Mouse (Mus musculus) right cerebral cortex, postnatal 25 days (tissue): ENCODE results near the gene Slc4a4.
"Not testable (repeated sequence)": the region's sequence is repeated elsewhere in the genome, so short reads cannot be mapped to it uniquely, and the experiment has no call there.

Experiments used
- DNase-seq: peaks from one replicate; pipeline ENCODE4 v3.0.0; 2022

Slc4a4 gene

GRCm38 (mm10) chr5:88964685-88965290 is 78.2 kb downstream of the Slc4a4 start:
- DNase-seq: no peak

DNA sequence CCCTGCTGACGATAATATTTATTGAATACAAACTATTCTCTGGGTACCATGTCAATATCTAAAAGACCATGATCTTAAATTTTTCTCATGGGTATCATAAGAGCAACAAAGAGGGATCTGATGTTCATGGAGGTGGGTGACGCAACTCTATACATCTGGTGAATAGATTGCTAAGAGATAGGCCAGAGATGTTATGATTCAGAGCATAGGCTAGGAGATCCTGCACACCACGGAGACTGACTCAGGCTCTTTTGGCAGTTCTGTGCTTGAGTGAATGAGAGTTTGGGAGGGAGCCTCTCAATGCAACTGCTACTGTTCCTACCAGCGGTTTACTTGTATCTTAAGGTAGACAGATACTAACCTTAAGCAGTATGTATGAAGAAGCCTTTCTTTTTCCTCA is 79.9 kb downstream of the Slc4a4 start:
- DNase-seq: no peak

DNA sequence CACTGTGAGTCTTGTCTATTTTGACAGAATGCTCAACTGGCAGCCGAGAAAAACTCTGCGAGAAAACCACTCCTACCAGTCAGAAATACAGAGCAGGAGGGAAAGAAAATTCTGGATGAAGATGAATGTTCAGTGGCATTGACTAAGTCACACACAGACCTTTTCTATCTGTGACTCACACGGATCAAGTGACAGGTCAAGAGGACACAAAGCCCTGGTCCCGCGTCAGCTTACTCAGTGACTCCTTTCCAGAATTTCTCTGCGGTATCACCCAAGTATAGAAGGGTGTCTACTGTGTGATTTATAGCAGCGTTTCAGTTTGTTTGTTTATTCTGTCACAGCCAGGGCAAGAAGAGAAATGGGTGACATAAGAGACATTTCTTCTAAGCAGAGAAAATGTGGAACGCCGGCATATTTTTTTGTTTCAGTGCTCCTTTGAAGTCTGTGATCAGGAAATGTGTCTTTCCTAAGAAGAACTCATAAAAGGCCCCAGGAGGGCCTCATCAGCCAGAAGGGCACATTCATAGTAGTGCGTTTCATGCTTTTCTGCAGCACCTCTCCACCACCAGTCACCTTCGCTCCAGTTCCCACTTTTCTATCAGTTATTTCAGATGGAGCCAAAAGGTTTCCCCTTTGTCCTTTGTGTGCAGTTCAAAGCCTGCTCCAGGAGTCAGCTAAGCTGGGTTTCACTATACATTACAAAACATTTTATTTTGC is 82.5 kb downstream of the Slc4a4 start:
- DNase-seq: no peak

- DNase-seq: no peak
Measured at GRCm38 (mm10) chr5:88971554-88971953, 84.9 kb downstream of the Slc4a4 start.

- no peak for DNase-seq
Measured at GRCm38 (mm10) chr5:88972277-88972676, 85.7 kb downstream of the Slc4a4 start.

DNA sequence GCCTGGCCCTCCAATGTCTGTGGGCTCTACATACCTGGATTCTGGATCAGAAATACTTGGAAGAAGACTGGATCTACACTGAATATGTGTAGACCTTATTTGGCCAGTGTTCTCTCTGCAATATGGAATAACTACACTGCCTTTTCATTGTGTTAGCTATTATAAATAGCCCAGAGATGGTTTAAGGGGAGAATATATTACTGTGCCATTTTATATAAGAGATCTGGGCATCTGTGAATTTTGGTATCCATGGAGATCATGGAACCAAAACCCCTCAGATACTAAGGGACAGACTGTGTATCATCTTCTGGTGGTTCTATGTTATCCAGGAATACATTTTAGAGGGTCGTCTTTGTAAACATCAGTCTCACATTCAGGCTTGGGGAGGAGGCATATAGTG is 86.5 kb downstream of the Slc4a4 start:
- DNase-seq: no peak

DNA sequence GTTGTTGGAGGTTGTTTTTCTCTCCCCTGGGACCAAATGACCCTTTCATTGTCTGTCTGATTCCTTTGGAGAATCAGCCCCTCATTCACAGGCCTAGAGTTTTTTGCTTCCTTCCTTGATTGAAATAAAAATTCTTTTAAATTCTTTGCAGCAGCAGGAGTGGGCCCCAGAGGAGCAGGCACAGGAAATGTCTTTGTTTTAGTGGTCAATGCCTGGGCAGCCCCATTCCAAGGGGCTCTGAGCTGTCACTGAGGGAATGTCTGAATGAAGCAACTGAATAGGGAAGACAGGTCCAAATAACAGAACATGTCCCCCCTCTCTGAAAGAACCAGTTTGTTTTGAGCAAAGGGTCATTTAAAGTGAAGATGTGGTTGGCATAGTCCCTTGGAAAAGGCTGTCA is 89.1 kb downstream of the Slc4a4 start:
- DNase-seq: no peak

- DNase-seq: no peak
Measured at GRCm38 (mm10) chr5:88976428-88976827, 89.8 kb downstream of the Slc4a4 start.

- no peak for DNase-seq
Measured at GRCm38 (mm10) chr5:88980740-88981139, 94.1 kb downstream of the Slc4a4 start.

- DNase-seq: no peak
Measured at GRCm38 (mm10) chr5:88981243-88982014, 94.8 kb downstream of the Slc4a4 start.

DNA sequence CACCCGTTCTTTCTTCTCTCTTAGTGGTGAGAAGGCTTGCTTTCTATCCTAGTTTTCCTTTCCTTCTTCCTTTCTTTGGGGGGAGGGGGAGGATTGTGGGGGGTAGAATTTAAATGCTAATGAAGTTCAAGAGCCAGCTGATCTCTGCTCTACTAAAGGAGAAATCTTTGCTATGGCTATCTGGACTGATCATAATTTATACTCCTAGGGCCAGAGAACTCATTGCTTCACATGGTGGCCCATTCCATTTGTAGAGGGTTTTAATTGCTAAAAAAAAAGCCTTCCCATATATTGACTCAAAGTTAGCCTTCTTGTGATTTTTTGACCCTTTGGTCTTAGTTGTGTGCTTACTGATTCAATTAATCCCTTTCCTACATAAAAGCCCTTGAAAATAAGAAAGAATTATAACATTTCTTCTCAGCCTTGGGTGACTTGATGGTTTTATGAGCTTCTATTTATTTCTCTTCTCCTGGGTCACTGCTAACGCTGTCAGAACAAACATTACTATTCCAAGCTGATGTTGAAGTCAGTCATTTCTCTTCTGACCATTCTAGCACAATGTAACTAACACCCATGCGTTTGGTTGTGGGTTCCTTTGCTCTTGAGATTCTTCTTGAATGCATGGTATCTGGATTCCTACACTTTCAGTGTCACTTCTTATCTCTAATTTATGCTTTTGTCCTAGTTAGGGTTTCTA is 95.6 kb downstream of the Slc4a4 start:
- DNase-seq: no peak

- no peak for DNase-seq
Measured at GRCm38 (mm10) chr5:88983170-88983569, 96.6 kb downstream of the Slc4a4 start.

DNA sequence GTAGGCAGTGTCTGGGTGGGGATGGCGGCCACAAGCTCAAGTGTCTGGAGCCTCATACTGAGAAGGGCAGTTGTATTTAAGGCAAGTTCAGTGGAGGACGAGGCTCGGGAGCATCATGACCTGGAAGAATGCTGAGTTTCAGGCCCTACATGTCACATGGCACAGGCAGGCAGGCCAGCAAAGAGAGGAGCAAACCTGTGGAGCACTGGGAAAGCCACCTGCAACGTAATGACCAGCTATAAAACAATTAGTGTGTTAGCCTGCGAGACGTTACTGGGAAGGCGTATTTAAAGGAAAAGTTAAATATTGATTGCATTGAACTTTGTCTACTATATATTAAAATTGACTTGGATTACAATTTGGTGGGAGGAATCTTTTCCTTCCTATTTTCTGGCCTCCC is 97.0 kb downstream of the Slc4a4 start:
- no peak for DNase-seq

DNA sequence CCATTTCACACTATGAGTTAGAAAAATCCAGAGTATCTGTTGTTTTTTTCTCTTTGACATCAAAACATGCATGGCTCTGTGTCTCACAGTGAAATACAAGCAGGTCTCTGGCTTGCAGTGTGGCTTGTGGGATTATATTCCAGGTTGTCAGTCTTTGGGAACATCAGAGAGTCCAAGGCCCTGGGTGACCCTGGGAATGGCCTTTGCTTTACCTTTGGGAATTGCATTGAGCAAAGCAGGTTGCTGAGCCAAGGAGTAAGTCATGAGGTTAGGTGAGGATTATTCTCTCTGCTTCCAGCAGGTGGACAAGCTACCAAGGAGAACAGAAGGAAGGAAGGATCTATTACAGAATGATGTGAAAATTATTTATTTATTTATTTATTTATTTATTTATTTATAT is 102.4 kb downstream of the Slc4a4 start:
- DNase-seq: no peak

GRCm38 (mm10) chr5:88990196-88990747 is 103.7 kb downstream of the Slc4a4 start:
- no peak for DNase-seq

- not testable (repeated sequence) for DNase-seq
Measured at GRCm38 (mm10) chr5:88991309-88991708, 104.7 kb downstream of the Slc4a4 start.

DNA sequence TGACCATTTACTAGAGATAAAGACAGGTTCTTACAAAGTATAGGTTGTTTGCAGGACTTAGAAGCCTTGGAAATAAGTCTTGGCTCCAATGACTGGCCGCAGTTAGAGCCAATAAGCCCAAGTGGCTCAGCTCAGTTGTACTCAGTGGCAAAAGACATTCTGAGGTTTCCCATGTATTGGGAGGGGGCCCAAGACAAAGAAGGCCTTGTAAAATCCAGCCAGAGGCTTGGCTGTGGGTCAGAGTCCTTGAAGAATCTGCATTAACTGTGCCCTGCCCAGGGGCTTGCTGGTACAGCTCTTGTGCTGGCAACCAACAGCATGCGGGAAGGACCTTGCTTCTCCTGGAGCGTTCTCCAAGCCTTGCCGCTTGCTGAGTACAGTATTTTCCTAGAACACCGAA is 107.9 kb downstream of the Slc4a4 start:
- no peak for DNase-seq

- DNase-seq: no peak
Measured at GRCm38 (mm10) chr5:88996246-88996645, 109.6 kb downstream of the Slc4a4 start.

DNA sequence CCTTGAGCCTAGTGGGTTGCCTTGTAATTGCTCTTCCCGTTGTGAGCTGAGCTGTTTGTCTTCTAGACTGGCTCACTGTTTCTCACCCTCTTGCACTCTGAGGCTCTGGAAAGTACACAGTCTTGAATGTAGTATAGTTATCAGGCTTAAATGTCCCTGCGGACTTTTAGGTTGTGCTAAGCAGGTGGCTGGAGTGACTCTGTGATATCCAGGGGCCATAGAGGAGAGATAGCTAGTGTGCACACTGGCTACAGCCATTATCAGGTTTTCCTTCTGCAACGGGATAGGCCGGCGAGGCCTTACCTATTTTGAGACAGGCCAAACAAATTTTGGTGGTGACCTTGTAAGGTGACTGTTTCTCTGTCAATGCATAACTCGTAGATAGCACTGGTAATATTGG is 110.7 kb downstream of the Slc4a4 start:
- DNase-seq: no peak

- no peak for DNase-seq
Measured at GRCm38 (mm10) chr5:88999793-89000192, 113.2 kb downstream of the Slc4a4 start.

- DNase-seq: no peak
Measured at GRCm38 (mm10) chr5:89000598-89000997, 114.0 kb downstream of the Slc4a4 start.

GRCm38 (mm10) chr5:89010116-89010515 is 123.5 kb downstream of the Slc4a4 start:
- no peak for DNase-seq

GRCm38 (mm10) chr5:89012456-89012855 is 125.8 kb downstream of the Slc4a4 start:
- DNase-seq: no peak
